Mouse (Mus musculus): ENCODE results near the gene Tuba4a. TPM values are rescaled to one million over a fixed set of nuclear protein-coding genes. Genes with fewer than 3 reads are reported as not detected.

Tuba4a gene
- total and polyA plus RNA-seq, 2 experiments from 2014 or later: 87.0 to 165 TPM

DNA sequence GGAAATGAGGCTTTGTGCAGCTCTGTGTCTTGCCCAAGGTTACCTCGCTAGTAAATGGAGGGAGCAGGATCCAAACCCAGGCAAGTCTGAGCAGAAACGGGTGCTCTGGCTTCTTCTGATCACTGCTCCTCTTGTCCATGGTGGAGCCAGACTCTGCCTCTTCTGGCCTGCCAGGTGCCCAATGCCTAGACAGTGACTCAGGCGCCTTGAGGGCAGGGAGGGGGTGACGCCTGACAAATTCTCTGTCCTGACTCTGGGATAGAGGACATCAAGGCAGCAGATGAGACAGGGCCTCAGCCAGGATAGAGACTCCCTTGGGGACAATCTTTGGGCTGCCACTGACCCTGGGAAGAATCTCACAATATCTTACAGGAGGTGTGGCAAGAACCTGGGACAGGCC, 11.6 kb upstream of the Tuba4a start:
- 79% methylated on average over 4 of the region's 4 CpGs for WGBS
- no peak for TF ChIP-seq CTCF (IDR thresholded peaks at IDR 0.05)
- H3K27ac ChIP-seq (ENCODE audit: low read depth, low read length): no peak overlapping the region

DNA sequence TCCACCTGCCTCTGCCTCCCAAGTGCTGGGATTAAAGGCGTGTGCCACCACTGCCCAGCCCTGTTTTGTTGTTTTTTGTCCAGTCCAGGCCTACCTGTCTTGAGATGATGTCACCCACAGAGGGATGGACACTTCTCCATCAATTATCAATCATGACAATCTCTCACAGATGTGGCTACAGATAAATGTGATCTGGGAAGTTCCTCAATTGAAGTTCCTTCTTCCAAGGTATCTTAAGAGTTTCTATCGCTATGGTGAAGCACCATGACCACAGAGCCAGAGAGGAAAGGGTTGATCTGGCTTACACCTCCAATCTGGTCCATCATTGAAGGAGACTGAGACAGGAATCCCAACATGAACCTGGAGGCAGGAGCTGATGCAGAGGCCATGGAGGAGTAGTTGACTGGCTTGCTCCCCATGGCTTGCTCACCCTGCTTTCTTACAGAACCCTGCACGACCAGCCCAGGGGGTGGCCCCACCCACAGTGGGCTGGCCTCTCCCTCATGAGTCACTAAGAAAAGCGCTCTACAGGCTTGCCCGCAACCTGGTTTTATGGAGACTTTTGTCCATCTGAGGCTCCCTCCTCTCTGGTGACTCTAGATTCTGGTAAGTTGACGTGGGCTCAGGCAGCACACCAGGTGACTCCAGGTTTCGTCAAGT, 10.8 kb upstream of the Tuba4a start:
- no peak overlapping the region for H3K4me3 ChIP-seq (ENCODE audit: low read depth, low read length)
- H3K9me3 ChIP-seq (ENCODE audit: low read length): no peaks in the 10 kb centered on the region
- H3K27ac ChIP-seq (ENCODE audit: low read depth, low read length): no peak overlapping the region
- H3K4me2 ChIP-seq (ENCODE audit: low read depth, low read length, poor library complexity, severe bottlenecking): no peak overlapping the region
- TF ChIP-seq CTCF (IDR thresholded peaks at IDR 0.05): no peak
- H3K36me3 ChIP-seq (ENCODE audit: insufficient read depth, low read length): no peaks in the 10 kb centered on the region
- no peak for DNase-seq (ENCODE audit: low spot score)
- no peaks in the 10 kb centered on the region for H3K27me3 ChIP-seq (ENCODE audit: insufficient read depth, low read length)
- no peaks in the 10 kb centered on the region for H3K4me1 ChIP-seq (ENCODE audit: insufficient read depth, low read length)
- 74% methylated on average over 7 of the region's 7 CpGs for WGBS
- no peak for ATAC-seq (ENCODE audit: low FRiP score)
- H3K9ac ChIP-seq (replicated peaks; ENCODE audit: low read length, poor library complexity, severe bottlenecking): no peak overlapping the region

More for the DNA sequence above, 11.6 kb upstream of the Tuba4a start:
- no peaks in the 10 kb centered on the region for H3K4me1 ChIP-seq (ENCODE audit: insufficient read depth, low read length)
- DNase-seq (ENCODE audit: low spot score) (no peak), ATAC-seq (ENCODE audit: low FRiP score) (no peak)
- H3K9ac ChIP-seq (replicated peaks; ENCODE audit: low read length, poor library complexity, severe bottlenecking): no peak overlapping the region
- H3K9me3 ChIP-seq (ENCODE audit: low read length): no peaks in the 10 kb centered on the region
- H3K27me3 ChIP-seq (ENCODE audit: insufficient read depth, low read length): no peaks in the 10 kb centered on the region
- no peak overlapping the region for H3K4me2 ChIP-seq (ENCODE audit: low read depth, low read length, poor library complexity, severe bottlenecking)
- no peaks in the 10 kb centered on the region for H3K36me3 ChIP-seq (ENCODE audit: insufficient read depth, low read length)
- H3K4me3 ChIP-seq (ENCODE audit: low read depth, low read length): no peak overlapping the region

DNA sequence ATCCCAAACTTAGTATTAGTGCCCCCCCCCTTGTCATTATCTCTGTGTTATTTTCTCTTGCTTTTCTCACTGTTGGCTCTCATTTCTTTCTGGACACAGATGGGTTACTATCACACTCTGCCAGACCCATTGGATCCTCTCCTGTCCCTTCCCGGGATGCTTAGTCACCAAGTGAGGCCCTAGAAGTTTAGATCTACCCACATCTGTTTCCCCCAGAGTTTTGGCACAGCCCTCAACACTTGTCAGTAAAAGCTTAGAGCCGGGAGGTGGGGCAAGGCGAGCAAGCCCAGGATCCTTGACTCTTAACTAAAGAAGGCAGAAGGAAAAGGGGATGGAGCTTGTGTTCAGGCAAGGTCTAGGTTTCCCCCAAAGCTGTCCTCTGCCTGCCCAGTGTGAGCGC, 9.5 kb upstream of the Tuba4a start:
- no peak overlapping the region for H3K4me2 ChIP-seq (ENCODE audit: low read depth, low read length, poor library complexity, severe bottlenecking)
- H3K4me3 ChIP-seq (ENCODE audit: low read depth, low read length): no peak overlapping the region
- DNase-seq (ENCODE audit: low spot score) (no peak), ATAC-seq (ENCODE audit: low FRiP score) (no peak)
- no peaks in the 10 kb centered on the region for H3K36me3 ChIP-seq (ENCODE audit: insufficient read depth, low read length)
- no peaks in the 10 kb centered on the region for H3K27me3 ChIP-seq (ENCODE audit: insufficient read depth, low read length)
- H3K27ac ChIP-seq (ENCODE audit: low read depth, low read length): no peak overlapping the region
- WGBS: 81% methylated on average over 4 of the region's 4 CpGs
- no peak overlapping the region for H3K9ac ChIP-seq (replicated peaks; ENCODE audit: low read length, poor library complexity, severe bottlenecking)
- TF ChIP-seq CTCF (IDR thresholded peaks at IDR 0.05): no peak
- no peaks in the 10 kb centered on the region for H3K4me1 ChIP-seq (ENCODE audit: insufficient read depth, low read length)
- H3K9me3 ChIP-seq (ENCODE audit: low read length): no peaks in the 10 kb centered on the region

DNA sequence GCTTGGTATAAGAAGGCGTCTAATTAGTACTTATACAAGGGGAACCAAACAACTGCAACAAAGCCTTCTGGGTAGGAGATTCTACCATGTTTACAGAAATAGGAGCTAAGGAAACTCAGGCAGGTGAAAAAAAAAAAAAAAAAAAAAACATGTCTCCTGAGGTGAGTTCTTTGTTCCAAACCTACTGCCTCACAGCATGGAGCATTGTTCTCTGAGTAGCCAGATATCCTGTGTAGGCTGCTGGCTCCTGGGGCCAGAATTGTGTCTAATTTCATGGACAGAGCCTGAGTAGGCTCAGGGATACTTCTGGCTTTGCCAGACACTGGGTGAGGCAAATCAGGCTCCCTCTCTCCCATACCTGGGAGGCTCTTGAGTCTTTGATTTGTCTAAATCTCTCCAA, 8.0 kb upstream of the Tuba4a start:
- H3K4me2 ChIP-seq (ENCODE audit: low read depth, low read length, poor library complexity, severe bottlenecking): no peak overlapping the region
- H3K9me3 ChIP-seq (ENCODE audit: low read length): no peaks in the 10 kb centered on the region
- H3K27ac ChIP-seq (ENCODE audit: low read depth, low read length): no peak overlapping the region
- DNase-seq (ENCODE audit: low spot score) (no peak), ATAC-seq (ENCODE audit: low FRiP score) (no peak)
- H3K9ac ChIP-seq (replicated peaks; ENCODE audit: low read length, poor library complexity, severe bottlenecking): no peak overlapping the region
- H3K4me1 ChIP-seq (ENCODE audit: insufficient read depth, low read length): no peaks in the 10 kb centered on the region
- H3K36me3 ChIP-seq (ENCODE audit: insufficient read depth, low read length): no peaks in the 10 kb centered on the region
- no peak for TF ChIP-seq CTCF (IDR thresholded peaks at IDR 0.05)
- WGBS: 79% methylated on average over 1 of the region's 1 CpGs
- no peaks in the 10 kb centered on the region; the same call in 1 of the 2 replicates for H3K27me3 ChIP-seq (ENCODE audit: insufficient read depth, low read length)
- H3K4me3 ChIP-seq (ENCODE audit: low read depth, low read length): no peak overlapping the region

DNA sequence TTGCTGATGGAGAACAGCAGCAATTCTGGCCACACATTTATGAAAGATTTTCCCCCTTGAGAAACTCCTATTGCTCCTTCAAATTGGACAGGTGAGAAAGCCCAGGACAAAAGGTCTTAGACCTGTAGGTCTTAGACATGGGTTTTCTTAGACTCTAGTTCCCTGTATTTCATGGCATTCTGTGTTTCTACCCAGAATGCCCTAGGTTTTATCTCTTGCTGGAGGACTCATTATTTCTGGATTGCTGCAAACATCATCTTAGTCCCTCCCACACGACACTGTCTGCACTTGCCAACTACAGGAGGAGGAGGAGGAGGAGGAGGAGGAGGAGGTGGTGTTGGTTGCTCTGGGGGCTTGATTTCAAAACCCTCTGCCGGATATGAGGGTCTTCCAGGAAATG, 6.5 kb upstream of the Tuba4a start:
- no peak for ATAC-seq (ENCODE audit: low FRiP score)

DNA sequence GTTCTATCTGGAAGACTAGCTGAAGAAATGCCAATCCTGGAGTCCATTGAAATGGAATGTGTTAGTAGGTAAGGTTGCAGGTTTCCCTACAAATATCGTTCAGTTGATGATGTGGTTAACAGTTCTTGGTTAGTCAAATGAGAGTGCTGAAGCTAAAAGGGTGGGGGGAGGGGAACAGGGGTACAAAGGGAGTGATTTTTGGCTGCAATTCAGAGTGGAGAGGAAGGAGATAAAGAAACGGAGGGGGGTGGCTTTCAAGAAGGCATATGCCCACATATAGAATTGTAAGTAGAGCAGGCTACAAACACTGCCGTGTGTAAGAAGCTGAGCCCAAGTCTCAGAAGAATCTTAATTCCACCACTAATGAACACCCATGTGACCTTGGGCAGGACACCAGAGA, 5.8 kb upstream of the Tuba4a start:
- TF ChIP-seq CTCF (IDR thresholded peaks at IDR 0.05): no peak
- WGBS: 55% methylated on average over 3 of the region's 3 CpGs
- Histone ChIP-seq H3K4me3 (ENCODE audit: low read depth, low read length) (no peak overlapping the region), H3K27ac (ENCODE audit: low read depth, low read length) (no peak overlapping the region), H3K4me1 (ENCODE audit: insufficient read depth, low read length) (no peaks in the 10 kb centered on the region), H3K36me3 (ENCODE audit: insufficient read depth, low read length) (no peaks in the 10 kb centered on the region), H3K27me3 (ENCODE audit: insufficient read depth, low read length) (peaks cover 12% of the 10 kb centered on the region), H3K9ac (replicated peaks; ENCODE audit: low read length, poor library complexity, severe bottlenecking) (no peak overlapping the region), H3K4me2 (ENCODE audit: low read depth, low read length, poor library complexity, severe bottlenecking) (no peak overlapping the region), H3K9me3 (ENCODE audit: low read length) (no peaks in the 10 kb centered on the region)
- ATAC-seq (ENCODE audit: low FRiP score) (no peak), DNase-seq (ENCODE audit: low spot score) (no peak)

More for the DNA sequence above, 6.5 kb upstream of the Tuba4a start:
- WGBS: 70% methylated on average over 2 of the region's 2 CpGs
- Histone ChIP-seq H3K9me3 (ENCODE audit: low read length) (no peaks in the 10 kb centered on the region), H3K27me3 (ENCODE audit: insufficient read depth, low read length) (peaks cover 5% of the 10 kb centered on the region), H3K4me1 (ENCODE audit: insufficient read depth, low read length) (no peaks in the 10 kb centered on the region), H3K4me3 (ENCODE audit: low read depth, low read length) (no peak overlapping the region), H3K27ac (ENCODE audit: low read depth, low read length) (no peak overlapping the region), H3K4me2 (ENCODE audit: low read depth, low read length, poor library complexity, severe bottlenecking) (no peak overlapping the region), H3K36me3 (ENCODE audit: insufficient read depth, low read length) (no peaks in the 10 kb centered on the region), H3K9ac (replicated peaks; ENCODE audit: low read length, poor library complexity, severe bottlenecking) (no peak overlapping the region)
- no peak for TF ChIP-seq CTCF (IDR thresholded peaks at IDR 0.05)
- no peak for DNase-seq (ENCODE audit: low spot score)
